Mouse (Mus musculus) hindbrain, embryonic 11.5 days (tissue): ENCODE data around the gene Hist1h4k. TPM values are rescaled to one million over a fixed set of nuclear protein-coding genes. Genes with fewer than 3 reads are reported as not detected.
"Not testable (repeated sequence)": the region's sequence is repeated elsewhere in the genome, so short reads cannot be mapped to it uniquely, and the experiment has no call there.

Source experiments
- ATAC-seq: fragments of 200-750 bp; cut with Nextera tagmentation; 2 replicates; pipeline ENCODE4 v1.8.0; 2017; ENCODE audit warnings: mild to moderate bottlenecking, moderate TSS enrichment, moderate library complexity; ENCODE audit not compliant: low FRiP score
- DNase-seq: peaks from one replicate; pipeline ENCODE4 v3.0.0-alpha.2; 2015; ENCODE audit warnings: low spot score
- H3K27ac ChIP-seq: fragments of 300-500 bp; sonication (generic); 2 replicates; pipeline ENCODE4 v1.5.1; 2014; ENCODE audit warnings: mild to moderate bottlenecking, low read depth, low read length
- H3K27me3 ChIP-seq: fragments of 300-500 bp; sonication (generic); 2 replicates; pipeline ENCODE4 v1.6.1; 2014; ENCODE audit warnings: mild to moderate bottlenecking, low read length, moderate library complexity, mixed read lengths; ENCODE audit not compliant: control insufficient read depth, insufficient read depth
- H3K36me3 ChIP-seq: fragments of 300-500 bp; sonication (generic); 2 replicates; pipeline ENCODE4 v1.6.1; 2014; ENCODE audit warnings: mild to moderate bottlenecking, low read length, moderate library complexity, mixed read lengths; ENCODE audit not compliant: control insufficient read depth, insufficient read depth
- H3K4me1 ChIP-seq: fragments of 300-500 bp; sonication (generic); replicated peaks from 2 replicates; pipeline ENCODE4 v1.6.1; 2014; ENCODE audit warnings: low read length, mixed read lengths; ENCODE audit not compliant: control insufficient read depth, insufficient read depth
- H3K4me2 ChIP-seq: fragments of 300-500 bp; sonication (generic); replicated peaks from 2 replicates; pipeline ENCODE4 v1.6.1; 2014; ENCODE audit warnings: mild to moderate bottlenecking, low read depth, low read length
- H3K4me3 ChIP-seq: fragments of 300-500 bp; sonication (generic); 2 replicates; pipeline ENCODE4 v1.5.1; 2014; ENCODE audit warnings: low read depth, low read length
- H3K9ac ChIP-seq: fragments of 300-500 bp; sonication (generic); 2 replicates; pipeline ENCODE4 v1.6.1; 2014; ENCODE audit warnings: low read depth, low read length
- H3K9me3 ChIP-seq: fragments of 300-500 bp; sonication (generic); 2 replicates; pipeline ENCODE4 v1.6.1; 2016; ENCODE audit warnings: low read length; ENCODE audit not compliant: control insufficient read depth
- WGBS: fragments of 180-500 bp; shearing (Covaris S2); extraction: QIAGEN DNeasy Blood & Tissue Kit; methylation state at CpG from one replicate; pipeline ENCODE4 v1.1.7; 2014; 5-methylcytosine and 5-hydroxymethylcytosine counted together
- polyA plus RNA-seq: library from polyadenylated mRNA; unstranded; fragments of >200 nt; fragmentation: Nextera tagmentation; extraction: Ambion mirVana; gene quantifications from 2 replicates; pipeline ENCODE4 v1.2.1, GENCODE M21; 2014

Hist1h4k gene
- polyA plus RNA-seq, 1 experiment from 2014 or later: 2.4 TPM

GRCm38 (mm10) chr13:21727948-21728572 lies 22.2 kb downstream of the Hist1h4k start:
- Histone ChIP-seq H3K27me3 (no peaks in the 10 kb centered on the region), H3K4me3 (no peak overlapping the region), H3K9ac (no peak overlapping the region), H3K36me3 (no peaks in the 10 kb centered on the region), H3K4me2 (0 out of 2 replicates have a peak overlapping the region, but pooled peaks have one; percentile 12), H3K27ac (peak overlapping the region; percentile 54; the same call in 1 of the 2 replicates), H3K9me3 (no peaks in the 10 kb centered on the region), H3K4me1 (peaks cover 3% of the 10 kb centered on the region; the same call in 1 of the 2 replicates)
- 16% methylated on average over 11 of the region's 11 CpGs for WGBS
- DNase-seq (peak; percentile 63), ATAC-seq (peak; percentile 89)

- Histone ChIP-seq H3K4me2 (no peak overlapping the region; the same call in 1 of the 2 replicates), H3K4me3 (no peak overlapping the region), H3K36me3 (no peaks in the 10 kb centered on the region), H3K27me3 (no peaks in the 10 kb centered on the region), H3K9ac (no peak overlapping the region), H3K4me1 (peaks cover 7% of the 10 kb centered on the region; the same call in 1 of the 2 replicates), H3K27ac (no peak overlapping the region), H3K9me3 (no peaks in the 10 kb centered on the region)
- WGBS: 33% methylated on average over 5 of the region's 5 CpGs
- DNase-seq (no peak), ATAC-seq (no peak)
Measured at GRCm38 (mm10) chr13:21722993-21723836, 27.1 kb downstream of the Hist1h4k start.

GRCm38 (mm10) chr13:21722373-21722925 lies 27.9 kb downstream of the Hist1h4k start:
- Histone ChIP-seq H3K4me3 (peak overlapping the region; percentile 24), H3K9me3 (no peaks in the 10 kb centered on the region), H3K4me1 (peaks cover 4% of the 10 kb centered on the region; the same call in 1 of the 2 replicates), H3K27ac (peak overlapping the region; percentile 78), H3K9ac (peak overlapping the region; percentile 47; the same call in 1 of the 2 replicates), H3K4me2 (peak overlapping the region; percentile 44), H3K36me3 (no peaks in the 10 kb centered on the region), H3K27me3 (no peaks in the 10 kb centered on the region)
- ATAC-seq (peak; percentile 39), DNase-seq (peak; percentile 59)
- WGBS: 4% methylated on average over 11 of the region's 11 CpGs

- Histone ChIP-seq H3K9ac (peak within 1 kb of the TSS; percentile 47; the same call in 1 of the 2 replicates), H3K4me3 (peak within 1 kb of the TSS; percentile 35), H3K27ac (peak within 1 kb of the TSS; percentile 78), H3K4me2 (peak within 1 kb of the TSS; percentile 44)
- WGBS: under 1% methylated on average over 35 of the region's 37 CpGs
- H3K9me3 ChIP-seq, H3K36me3 ChIP-seq, H3K4me1 ChIP-seq, H3K27me3 ChIP-seq: not testable (repeated sequence)
- ATAC-seq (peak; percentile 97), DNase-seq (peak; percentile 86)
Measured at GRCm38 (mm10) chr13:21721757-21722372, 28.4 kb downstream of the Hist1h4k start, which contains the start of gene Hist1h2bm. Hist1h2bm (plus strand) TSS chr13:21722044.

GRCm38 (mm10) chr13:21721107-21721756 lies 29.1 kb downstream of the Hist1h4k start:
- H3K27ac ChIP-seq: peak overlapping the region; percentile 78
- H3K27me3 ChIP-seq, H3K4me1 ChIP-seq, H3K9me3 ChIP-seq, H3K36me3 ChIP-seq: not testable (repeated sequence)
- H3K4me3 ChIP-seq: peak overlapping the region; percentile 35
- DNase-seq (peak; percentile 57), ATAC-seq (peak; percentile 26)
- WGBS: 1% methylated on average over 19 of the region's 44 CpGs
- H3K9ac ChIP-seq: peak overlapping the region; percentile 42; the same call in 1 of the 2 replicates
- H3K4me2 ChIP-seq: peak overlapping the region; percentile 42

- H3K9me3 ChIP-seq: no peaks in the 10 kb centered on the region
- H3K27ac ChIP-seq: peak overlapping the region; percentile 80
- peaks cover 4% of the 10 kb centered on the region; the same call in 1 of the 2 replicates for H3K4me1 ChIP-seq
- H3K36me3 ChIP-seq: no peaks in the 10 kb centered on the region
- peak; percentile 52 for DNase-seq
- ATAC-seq: no peak
- no peaks in the 10 kb centered on the region for H3K27me3 ChIP-seq
- WGBS: 60% methylated on average over 4 of the region's 4 CpGs
- H3K4me3 ChIP-seq: peak overlapping the region; percentile 47
- peak overlapping the region; percentile 79 for H3K9ac ChIP-seq
- H3K4me2 ChIP-seq: peak overlapping the region; percentile 77
Measured at GRCm38 (mm10) chr13:21718381-21719080, 31.8 kb downstream of the Hist1h4k start.

- Histone ChIP-seq H3K9ac (peak within 1 kb of the TSS; percentile 79), H3K27ac (peak within 1 kb of the TSS; percentile 93), H3K4me3 (peak within 1 kb of the TSS; percentile 47), H3K4me2 (peak within 1 kb of the TSS; percentile 87)
- not testable (repeated sequence) for H3K9me3 ChIP-seq, H3K36me3 ChIP-seq, H3K4me1 ChIP-seq, H3K27me3 ChIP-seq
- under 1% methylated on average over 26 of the region's 56 CpGs for WGBS
- ATAC-seq: peak; percentile 45
- peak; percentile 90 for DNase-seq
Measured at GRCm38 (mm10) chr13:21717397-21718357, 32.6 kb downstream of the Hist1h4k start, which contains the start of gene Hist1h3h. Hist1h3h (plus strand) TSS chr13:21717659.
